Mouse (Mus musculus): Measurements from ENCODE around the gene Pml. TPM values are rescaled to one million over a fixed set of nuclear protein-coding genes. Genes with fewer than 3 reads are reported as not detected.

The Pml gene
- polyA plus RNA-seq, 1 experiment from 2014 or later, result 26.7 TPM

- no peak overlapping the region for H3K4me2 ChIP-seq (replicated peaks; ENCODE audit: low read depth, low read length)
- H3K9ac ChIP-seq (replicated peaks; ENCODE audit: low read length), result no peak overlapping the region
- H3K4me3 ChIP-seq (ENCODE audit: low read length), result no peak overlapping the region
- H3K36me3 ChIP-seq (ENCODE audit: insufficient read depth, low read length), result no peaks in the 10 kb centered on the region
- ATAC-seq (ENCODE audit: low FRiP score, low TSS enrichment), result peak; percentile 65; the same call in 1 of the 2 replicates
- H3K27ac ChIP-seq (ENCODE audit: low read length), result no peak overlapping the region
- H3K4me1 ChIP-seq (ENCODE audit: insufficient read depth, low read length), result peaks cover 13% of the 10 kb centered on the region
- no peaks in the 10 kb centered on the region for H3K27me3 ChIP-seq (ENCODE audit: insufficient read depth, low read length)
- 36% methylated on average over 9 of the region's 9 CpGs for WGBS
- no peaks in the 10 kb centered on the region for H3K9me3 ChIP-seq (ENCODE audit: low read length)
Observed at GRCm38 (mm10) chr9:58280259-58281109, 30.9 kb upstream of the Pml start.

- WGBS, result 66% methylated on average over 5 of the region's 5 CpGs
- no peak overlapping the region for H3K9ac ChIP-seq (replicated peaks; ENCODE audit: low read length)
Observed at GRCm38 (mm10) chr9:58279780-58280179, 30.2 kb upstream of the Pml start.

DNA sequence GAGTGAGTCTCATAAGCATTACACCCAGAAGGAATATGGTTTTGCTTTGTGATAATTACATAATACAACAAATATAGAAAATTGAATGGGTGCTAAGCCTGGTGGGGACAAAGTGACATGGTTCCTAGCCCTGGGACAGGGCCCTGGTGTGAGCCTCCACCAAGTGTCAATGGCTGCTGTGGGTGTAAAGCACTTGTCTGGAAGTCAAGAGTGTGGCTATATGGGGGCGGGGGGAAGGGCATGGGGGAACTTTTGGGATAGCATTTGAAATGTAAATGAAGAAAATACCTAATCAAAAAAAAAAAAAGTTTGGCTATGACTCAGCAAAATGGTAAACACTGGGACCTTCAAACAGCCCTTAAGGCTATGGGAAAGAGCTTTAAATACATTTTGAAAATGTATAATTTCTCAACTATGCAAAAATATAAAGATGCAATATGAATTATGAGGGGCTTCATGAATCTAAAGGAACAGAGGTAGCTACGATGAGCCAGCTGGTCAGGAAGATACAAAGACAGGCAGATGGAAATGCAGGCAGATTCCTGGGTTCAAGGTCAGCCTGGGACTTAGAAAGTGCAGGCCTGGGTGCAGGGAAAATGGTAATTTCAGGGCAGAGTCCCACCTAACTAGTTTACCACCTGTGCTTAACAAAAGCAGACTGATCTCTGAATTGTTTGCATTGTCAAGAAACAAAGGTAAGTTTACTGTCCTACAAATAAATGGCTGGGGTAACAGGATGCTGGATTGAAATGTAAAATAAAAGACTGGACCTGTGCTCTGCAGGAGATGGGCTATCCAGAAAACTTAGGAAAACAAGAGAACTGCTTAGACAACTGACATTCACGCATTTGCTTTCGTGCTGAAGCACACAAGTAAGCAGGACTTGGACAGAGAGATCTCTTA is 29.5 kb upstream of the Pml start:
- Histone ChIP-seq H3K9me3 (ENCODE audit: low read length) (no peaks in the 10 kb centered on the region), H3K9ac (replicated peaks; ENCODE audit: low read length) (no peak overlapping the region), H3K4me1 (ENCODE audit: insufficient read depth, low read length) (peaks cover 23% of the 10 kb centered on the region), H3K36me3 (ENCODE audit: insufficient read depth, low read length) (no peaks in the 10 kb centered on the region), H3K4me3 (ENCODE audit: low read length) (no peak overlapping the region), H3K27me3 (ENCODE audit: insufficient read depth, low read length) (no peaks in the 10 kb centered on the region), H3K4me2 (replicated peaks; ENCODE audit: low read depth, low read length) (no peak overlapping the region), H3K27ac (ENCODE audit: low read length) (no peak overlapping the region)
- WGBS, result 66% methylated on average over 4 of the region's 4 CpGs
- no peak for ATAC-seq (ENCODE audit: low FRiP score, low TSS enrichment)

More at GRCm38 (mm10) chr9:58279780-58280179, 30.2 kb upstream of the Pml start:
- H3K4me1 ChIP-seq (ENCODE audit: insufficient read depth, low read length), result peaks cover 20% of the 10 kb centered on the region
- no peak overlapping the region for H3K27ac ChIP-seq (ENCODE audit: low read length)
- H3K4me2 ChIP-seq (replicated peaks; ENCODE audit: low read depth, low read length), result no peak overlapping the region
- H3K9me3 ChIP-seq (ENCODE audit: low read length), result no peaks in the 10 kb centered on the region
- no peaks in the 10 kb centered on the region for H3K36me3 ChIP-seq (ENCODE audit: insufficient read depth, low read length)
- no peak for ATAC-seq (ENCODE audit: low FRiP score, low TSS enrichment)
- no peaks in the 10 kb centered on the region for H3K27me3 ChIP-seq (ENCODE audit: insufficient read depth, low read length)
- no peak overlapping the region for H3K4me3 ChIP-seq (ENCODE audit: low read length)

DNA sequence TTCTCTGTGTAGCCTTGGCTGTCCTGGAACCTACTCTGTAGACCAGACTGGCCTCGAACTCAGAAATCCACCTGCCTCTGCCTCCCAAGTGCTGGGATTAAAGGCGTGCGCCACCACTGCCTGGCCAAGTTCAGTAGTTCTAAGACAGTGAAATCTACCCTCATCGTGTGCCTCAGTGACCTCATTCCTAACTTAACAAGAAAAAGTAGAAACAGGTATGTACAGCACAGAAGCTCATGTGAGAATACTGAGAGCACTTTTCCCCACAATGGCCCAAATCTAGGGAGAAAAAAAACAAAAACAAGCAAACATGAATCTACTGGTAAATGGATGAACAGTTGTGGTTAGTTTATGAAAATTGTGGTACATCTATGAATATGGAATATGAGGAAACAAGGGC is 28.7 kb upstream of the Pml start:
- H3K4me3 ChIP-seq (ENCODE audit: low read length), result no peak overlapping the region
- no peak overlapping the region for H3K4me2 ChIP-seq (replicated peaks; ENCODE audit: low read depth, low read length)
- H3K9me3 ChIP-seq (ENCODE audit: low read length), result no peaks in the 10 kb centered on the region
- no peak overlapping the region for H3K27ac ChIP-seq (ENCODE audit: low read length)
- H3K27me3 ChIP-seq (ENCODE audit: insufficient read depth, low read length), result no peaks in the 10 kb centered on the region
- ATAC-seq (ENCODE audit: low FRiP score, low TSS enrichment), result no peak
- H3K36me3 ChIP-seq (ENCODE audit: insufficient read depth, low read length), result no peaks in the 10 kb centered on the region
- H3K9ac ChIP-seq (replicated peaks; ENCODE audit: low read length), result no peak overlapping the region
- peaks cover 23% of the 10 kb centered on the region for H3K4me1 ChIP-seq (ENCODE audit: insufficient read depth, low read length)
- 94% methylated on average over 4 of the region's 4 CpGs for WGBS

- Histone ChIP-seq H3K27me3 (ENCODE audit: insufficient read depth, low read length) (no peaks in the 10 kb centered on the region), H3K4me1 (ENCODE audit: insufficient read depth, low read length) (peaks cover 35% of the 10 kb centered on the region), H3K4me2 (replicated peaks; ENCODE audit: low read depth, low read length) (no peak overlapping the region), H3K4me3 (ENCODE audit: low read length) (no peak overlapping the region), H3K9ac (replicated peaks; ENCODE audit: low read length) (no peak overlapping the region), H3K9me3 (ENCODE audit: low read length) (no peaks in the 10 kb centered on the region), H3K27ac (ENCODE audit: low read length) (peak overlapping the region; percentile 90; the same call in 1 of the 2 replicates), H3K36me3 (ENCODE audit: insufficient read depth, low read length) (no peaks in the 10 kb centered on the region)
- no peak for ATAC-seq (ENCODE audit: low FRiP score, low TSS enrichment)
- WGBS, result 30% methylated on average over 5 of the region's 5 CpGs
Observed at GRCm38 (mm10) chr9:58276346-58276745, 26.8 kb upstream of the Pml start.

- Histone ChIP-seq H3K9me3 (ENCODE audit: low read length) (no peaks in the 10 kb centered on the region), H3K27me3 (ENCODE audit: insufficient read depth, low read length) (no peaks in the 10 kb centered on the region), H3K36me3 (ENCODE audit: insufficient read depth, low read length) (no peaks in the 10 kb centered on the region), H3K27ac (ENCODE audit: low read length) (peak overlapping the region; percentile 90), H3K9ac (replicated peaks; ENCODE audit: low read length) (peak overlapping the region; percentile 32; the same call in 1 of the 2 replicates), H3K4me2 (replicated peaks; ENCODE audit: low read depth, low read length) (peak overlapping the region; percentile 11; the same call in 1 of the 2 replicates), H3K4me3 (ENCODE audit: low read length) (no peak overlapping the region), H3K4me1 (ENCODE audit: insufficient read depth, low read length) (peaks cover 35% of the 10 kb centered on the region)
- 64% methylated on average over 3 of the region's 3 CpGs for WGBS
- ATAC-seq (ENCODE audit: low FRiP score, low TSS enrichment), result no peak
Observed at GRCm38 (mm10) chr9:58275797-58276196, 26.2 kb upstream of the Pml start.

DNA sequence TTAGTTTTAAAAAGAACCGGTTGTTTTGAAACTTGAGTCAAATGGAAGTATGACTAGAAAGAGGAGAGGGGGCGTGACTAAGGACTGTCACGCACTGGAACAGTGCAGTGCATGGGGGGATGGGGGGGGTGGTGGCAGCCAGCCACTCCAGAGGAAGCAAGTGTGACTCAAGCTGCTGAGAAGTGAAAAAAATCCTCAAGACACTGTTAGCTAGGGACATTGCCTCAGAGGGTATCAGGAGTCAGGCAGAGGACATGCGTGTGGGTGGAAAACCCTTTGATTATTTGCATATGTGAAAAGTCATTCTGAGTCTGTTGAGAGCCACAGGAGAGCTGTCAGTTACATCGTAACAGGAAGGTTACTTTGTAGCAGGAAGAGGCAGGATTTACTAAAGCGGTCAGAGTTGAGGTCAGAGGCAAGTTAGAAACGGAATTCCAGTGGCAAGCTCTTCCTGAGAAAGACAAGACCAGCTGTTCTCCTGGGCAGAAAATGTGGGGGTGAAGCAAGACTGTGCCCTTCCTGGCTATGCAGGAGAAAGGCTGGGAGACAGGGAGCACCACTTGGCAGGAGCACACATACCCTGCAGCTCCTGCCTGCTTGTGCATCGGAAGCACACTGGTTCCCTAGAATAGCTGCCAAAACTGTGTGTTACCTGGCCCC is 25.7 kb upstream of the Pml start:
- peak; percentile 91 for ATAC-seq (ENCODE audit: low FRiP score, low TSS enrichment)

DNA sequence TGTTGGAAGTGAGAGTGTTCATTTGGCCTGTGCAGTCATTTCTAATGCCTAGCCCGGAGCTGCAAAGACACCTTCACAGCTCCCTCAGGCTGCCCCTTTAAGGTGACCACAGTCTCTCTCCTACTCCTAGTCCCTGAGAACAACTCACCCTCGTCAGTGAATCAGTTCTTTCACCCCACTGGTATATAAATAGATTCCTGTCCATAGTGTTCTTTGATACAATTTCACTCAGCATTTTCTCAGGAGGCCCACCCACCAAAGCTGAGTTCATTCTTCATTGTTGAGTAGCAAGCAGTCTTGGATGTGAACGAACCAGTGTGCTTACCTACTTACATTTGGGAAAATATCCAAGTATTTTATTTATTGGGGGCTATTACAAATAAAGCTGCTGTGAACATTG is 25.0 kb upstream of the Pml start:
- ATAC-seq (ENCODE audit: low FRiP score, low TSS enrichment), result no peak
- Histone ChIP-seq H3K4me1 (ENCODE audit: insufficient read depth, low read length) (peaks cover 32% of the 10 kb centered on the region), H3K36me3 (ENCODE audit: insufficient read depth, low read length) (no peaks in the 10 kb centered on the region), H3K27me3 (ENCODE audit: insufficient read depth, low read length) (no peaks in the 10 kb centered on the region), H3K27ac (ENCODE audit: low read length) (peak overlapping the region; percentile 90), H3K4me2 (replicated peaks; ENCODE audit: low read depth, low read length) (peak overlapping the region; percentile 11; the same call in 1 of the 2 replicates), H3K9ac (replicated peaks; ENCODE audit: low read length) (no peak overlapping the region; the same call in 1 of the 2 replicates), H3K9me3 (ENCODE audit: low read length) (no peaks in the 10 kb centered on the region), H3K4me3 (ENCODE audit: low read length) (no peak overlapping the region)
- WGBS, result 38% methylated on average over 3 of the region's 3 CpGs

More for the DNA sequence above, 25.7 kb upstream of the Pml start:
- Histone ChIP-seq H3K27ac (ENCODE audit: low read length) (peak overlapping the region; percentile 90), H3K9ac (replicated peaks; ENCODE audit: low read length) (peak overlapping the region; percentile 32), H3K4me2 (replicated peaks; ENCODE audit: low read depth, low read length) (peak overlapping the region; percentile 11), H3K27me3 (ENCODE audit: insufficient read depth, low read length) (no peaks in the 10 kb centered on the region), H3K9me3 (ENCODE audit: low read length) (no peaks in the 10 kb centered on the region), H3K36me3 (ENCODE audit: insufficient read depth, low read length) (no peaks in the 10 kb centered on the region), H3K4me3 (ENCODE audit: low read length) (no peak overlapping the region), H3K4me1 (ENCODE audit: insufficient read depth, low read length) (peaks cover 33% of the 10 kb centered on the region)
- WGBS, result 6% methylated on average over 8 of the region's 8 CpGs

DNA sequence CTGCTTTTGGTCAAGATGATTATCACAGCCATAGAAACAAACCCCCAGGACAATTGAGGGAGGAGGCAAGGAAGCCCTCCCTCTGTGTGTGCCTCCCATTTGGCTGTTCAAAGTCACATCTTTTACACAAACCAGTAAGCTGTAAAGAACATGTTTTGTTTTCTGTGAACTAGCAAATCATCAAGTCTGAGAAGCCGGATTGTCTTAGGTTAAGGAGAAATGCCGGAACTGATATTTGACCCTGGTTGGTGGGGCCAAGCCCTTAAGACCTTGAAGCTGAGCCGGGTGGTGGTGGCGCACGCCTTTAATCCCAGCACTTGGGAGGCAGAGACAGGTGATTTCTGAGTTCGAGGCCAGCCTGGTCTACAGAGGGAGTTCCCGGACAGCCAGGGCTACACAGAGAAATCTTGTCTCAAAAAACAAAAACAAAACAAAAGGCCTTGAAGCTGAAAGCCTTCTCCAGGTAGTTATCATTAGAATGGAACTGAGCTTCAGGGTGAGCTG is 24.6 kb upstream of the Pml start:
- H3K4me2 ChIP-seq (replicated peaks; ENCODE audit: low read depth, low read length), result no peak overlapping the region
- 59% methylated on average over 7 of the region's 7 CpGs for WGBS
- H3K36me3 ChIP-seq (ENCODE audit: insufficient read depth, low read length), result no peaks in the 10 kb centered on the region
- no peak overlapping the region; the same call in 1 of the 2 replicates for H3K9ac ChIP-seq (replicated peaks; ENCODE audit: low read length)
- no peaks in the 10 kb centered on the region for H3K27me3 ChIP-seq (ENCODE audit: insufficient read depth, low read length)
- H3K27ac ChIP-seq (ENCODE audit: low read length), result peak overlapping the region; percentile 90
- no peak overlapping the region for H3K4me3 ChIP-seq (ENCODE audit: low read length)
- H3K9me3 ChIP-seq (ENCODE audit: low read length), result no peaks in the 10 kb centered on the region
- peaks cover 32% of the 10 kb centered on the region for H3K4me1 ChIP-seq (ENCODE audit: insufficient read depth, low read length)
- ATAC-seq (ENCODE audit: low FRiP score, low TSS enrichment), result no peak
